Mouse (Mus musculus) bone marrow, adult 2 months (tissue): ENCODE results near the gene Dlk1. TPM values are rescaled to one million over a fixed set of nuclear protein-coding genes. Genes with fewer than 3 reads are reported as not detected.
"Not testable (repeated sequence)": the region's sequence is repeated elsewhere in the genome, so short reads cannot be mapped to it uniquely, and the experiment has no call there.

Experiments
- H3K27ac ChIP-seq: fragments of 200-500 bp; 2 replicates; pipeline ENCODE4 v1.5.1; 2012; ENCODE audit warnings: low read depth, mild to moderate bottlenecking, control low read depth, inconsistent platforms, low read length; ENCODE audit not compliant: control insufficient read depth, poor library complexity, insufficient read depth
- H3K4me1 ChIP-seq: fragments of 200-500 bp; 2 replicates; pipeline ENCODE4 v1.6.1; 2011; ENCODE audit warnings: low read length; ENCODE audit not compliant: control insufficient read depth, insufficient read depth
- H3K4me3 ChIP-seq: fragments of 200-500 bp; replicated peaks from 2 replicates; pipeline ENCODE3; 2011; ENCODE audit warnings: mild to moderate bottlenecking, low read depth, low read length, control low read depth; ENCODE audit not compliant: control insufficient read depth
- CTCF ChIP-seq: fragments of 200-500 bp; IDR thresholded peaks from 2 replicates; pipeline ENCODE4 v1.5.1; 2011; ENCODE audit warnings: low read length, control low read depth; ENCODE audit not compliant: control insufficient read depth, insufficient read depth
- POLR2A ChIP-seq: fragments of 200-500 bp; IDR thresholded peaks from 2 replicates; pipeline ENCODE4 v1.6.1; 2011; ENCODE audit warnings: low read depth, mild to moderate bottlenecking, control low read depth, low read length, borderline replicate concordance; ENCODE audit not compliant: control insufficient read depth
- WGBS: fragments of 180-500 bp; shearing (Covaris S2); methylation state at CpG from one replicate; pipeline ENCODE4 v1.1.7; 2018; 5-methylcytosine and 5-hydroxymethylcytosine counted together
- polyA plus RNA-seq: library from polyadenylated mRNA; stranded (reverse); fragments of >200 nt; gene quantifications from 2 replicates; pipeline ENCODE4 v1.2.4, GENCODE M21; 2011; ENCODE audit warnings: low replicate concordance; ENCODE audit not compliant: missing spikeins, insufficient read depth, insufficient read length

The Dlk1 gene
- polyA plus RNA-seq, 1 experiment = 3.6 TPM

DNA sequence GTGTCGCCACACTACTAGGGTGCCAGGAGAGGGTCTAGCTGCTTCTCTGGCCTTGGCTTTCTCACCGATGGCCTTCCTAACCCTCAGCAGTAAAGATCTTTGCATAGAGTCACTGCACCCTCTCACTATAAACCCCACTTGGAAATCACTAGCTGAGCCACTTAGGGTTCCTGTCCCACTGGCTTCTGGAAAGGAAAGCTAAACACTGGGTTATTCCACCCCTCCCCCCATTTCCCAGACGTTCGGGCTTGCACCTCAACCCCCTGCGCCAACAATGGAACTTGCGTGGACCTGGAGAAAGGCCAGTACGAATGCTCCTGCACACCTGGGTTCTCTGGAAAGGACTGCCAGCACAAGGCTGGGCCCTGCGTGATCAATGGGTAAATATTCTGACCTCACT lies 5.2 kb downstream of the Dlk1 start:
- Histone ChIP-seq H3K4me1 (no peaks in the 10 kb centered on the region), H3K27ac (no peak overlapping the region), H3K4me3 (no peak overlapping the region)
- TF ChIP-seq CTCF (no peak), POLR2A (no peak)
- 76% methylated on average over 8 of the region's 8 CpGs for WGBS

DNA sequence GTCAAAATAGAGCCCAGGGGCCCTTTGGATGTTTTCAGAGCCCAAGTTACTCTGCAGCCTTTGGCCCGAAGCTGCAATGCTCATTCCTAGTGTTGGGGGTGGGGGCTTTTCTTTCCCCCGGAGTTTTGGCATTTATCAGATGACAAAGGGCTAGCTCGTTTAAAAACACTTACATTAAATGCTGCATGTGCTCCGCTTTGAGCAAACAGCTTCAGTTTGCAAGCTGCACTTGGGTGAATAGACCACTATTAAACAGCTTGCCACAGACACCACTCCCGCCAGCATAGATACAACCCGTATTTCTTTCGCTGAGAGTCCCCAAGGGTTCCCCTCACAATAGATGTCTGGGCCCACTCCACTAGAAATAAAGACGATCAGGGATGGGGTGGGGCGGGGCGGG lies 6.3 kb downstream of the Dlk1 start:
- Histone ChIP-seq H3K27ac (no peak overlapping the region), H3K4me3 (no peak overlapping the region), H3K4me1 (no peaks in the 10 kb centered on the region)
- TF ChIP-seq POLR2A = no peak
- TF ChIP-seq CTCF = no peak
- WGBS = 62% methylated on average over 10 of the region's 10 CpGs

DNA sequence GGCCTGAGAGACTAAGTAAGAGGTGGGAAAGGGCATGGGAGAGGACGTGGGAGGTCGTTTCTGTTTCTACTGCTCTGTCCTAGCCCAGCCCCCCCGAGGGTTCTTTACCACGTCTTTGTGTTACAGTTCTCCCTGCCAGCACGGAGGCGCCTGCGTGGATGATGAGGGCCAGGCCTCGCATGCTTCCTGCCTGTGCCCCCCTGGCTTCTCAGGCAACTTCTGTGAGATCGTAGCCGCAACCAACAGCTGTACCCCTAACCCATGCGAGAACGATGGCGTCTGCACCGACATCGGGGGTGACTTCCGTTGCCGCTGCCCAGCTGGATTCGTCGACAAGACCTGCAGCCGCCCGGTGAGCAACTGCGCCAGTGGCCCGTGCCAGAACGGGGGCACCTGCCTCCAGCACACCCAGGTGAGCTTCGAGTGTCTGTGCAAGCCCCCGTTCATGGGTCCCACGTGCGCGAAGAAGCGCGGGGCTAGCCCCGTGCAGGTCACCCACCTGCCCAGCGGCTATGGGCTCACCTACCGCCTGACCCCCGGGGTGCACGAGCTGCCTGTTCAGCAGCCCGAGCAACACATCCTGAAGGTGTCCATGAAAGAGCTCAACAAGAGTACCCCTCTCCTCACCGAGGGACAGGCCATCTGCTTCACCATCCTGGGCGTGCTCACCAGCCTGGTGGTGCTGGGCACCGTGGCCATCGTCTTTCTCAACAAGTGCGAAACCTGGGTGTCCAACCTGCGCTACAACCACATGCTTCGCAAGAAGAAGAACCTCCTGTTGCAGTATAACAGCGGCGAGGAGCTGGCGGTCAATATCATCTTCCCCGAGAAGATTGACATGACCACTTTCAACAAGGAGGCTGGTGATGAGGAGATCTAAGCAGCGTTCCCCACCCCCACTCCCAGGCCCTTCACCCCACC lies 7.1 kb downstream of the Dlk1 start:
- H3K4me1 ChIP-seq = no peaks in the 10 kb centered on the region
- H3K27ac ChIP-seq = no peak overlapping the region; the same call in 1 of the 2 replicates
- TF ChIP-seq POLR2A = no peak
- no peak for TF ChIP-seq CTCF
- no peak overlapping the region for H3K4me3 ChIP-seq
- 54% methylated on average over 49 of the region's 49 CpGs for WGBS

DNA sequence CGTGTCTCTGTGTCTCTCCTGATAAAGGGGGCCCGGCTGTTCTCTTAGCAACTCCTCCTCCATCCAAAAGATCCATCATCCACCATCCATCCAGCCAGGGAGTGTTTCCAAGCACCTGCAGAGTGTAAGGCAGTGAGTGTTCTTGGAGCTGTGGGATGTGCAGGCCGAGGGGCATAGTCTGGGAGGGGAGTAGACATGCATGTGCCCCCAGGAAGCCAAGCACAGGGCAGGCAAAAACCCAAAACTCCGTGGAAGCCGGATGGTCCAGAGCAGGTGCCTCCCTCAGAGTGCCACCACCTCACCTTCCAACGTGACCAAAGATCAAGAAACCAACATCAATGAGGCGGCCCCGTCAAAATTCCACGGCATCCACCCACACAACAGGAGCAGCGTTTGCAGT lies 10.0 kb downstream of the Dlk1 start:
- no peak overlapping the region for H3K4me3 ChIP-seq
- WGBS = 79% methylated on average over 10 of the region's 10 CpGs
- no peaks in the 10 kb centered on the region; the same call in 1 of the 2 replicates for H3K4me1 ChIP-seq
- TF ChIP-seq POLR2A (no peak), CTCF (no peak)
- no peak overlapping the region for H3K27ac ChIP-seq

DNA sequence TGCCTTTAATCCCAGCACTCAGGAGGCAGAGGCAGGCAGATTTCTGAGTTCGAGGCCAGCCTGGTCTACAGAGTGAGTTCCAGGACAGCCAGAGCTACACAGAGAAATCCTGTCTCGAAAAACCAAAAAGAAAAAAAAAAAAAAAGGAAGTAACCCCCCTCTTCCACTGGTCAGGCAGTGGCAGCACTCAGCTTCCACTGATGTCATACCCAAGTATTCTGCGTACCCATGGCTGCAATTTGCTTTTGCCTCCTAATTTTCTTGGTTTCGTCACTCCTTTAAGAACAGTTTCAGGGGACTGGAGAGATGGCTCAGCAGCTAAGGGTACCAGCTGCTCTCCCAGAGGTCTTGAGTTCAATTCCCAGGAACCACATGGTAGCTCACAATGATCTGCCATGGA lies 14.8 kb downstream of the Dlk1 start:
- not testable (repeated sequence) for H3K27ac ChIP-seq, H3K4me3 ChIP-seq, H3K4me1 ChIP-seq
- 27% methylated on average over 4 of the region's 4 CpGs for WGBS

- Histone ChIP-seq H3K27ac (no peak overlapping the region), H3K4me3 (no peak overlapping the region), H3K4me1 (no peaks in the 10 kb centered on the region; the same call in 1 of the 2 replicates)
- WGBS = 65% methylated on average over 8 of the region's 8 CpGs
- no peak for TF ChIP-seq CTCF
- no peak for TF ChIP-seq POLR2A
Measured at GRCm38 (mm10) chr12:109469793-109470192, 17.2 kb downstream of the Dlk1 start.

GRCm38 (mm10) chr12:109472627-109473026 lies 20.0 kb downstream of the Dlk1 start:
- Histone ChIP-seq H3K27ac (no peak overlapping the region), H3K4me1 (no peaks in the 10 kb centered on the region), H3K4me3 (no peak overlapping the region)
- no peak for TF ChIP-seq POLR2A
- TF ChIP-seq CTCF = no peak
- 85% methylated on average over 11 of the region's 11 CpGs for WGBS

DNA sequence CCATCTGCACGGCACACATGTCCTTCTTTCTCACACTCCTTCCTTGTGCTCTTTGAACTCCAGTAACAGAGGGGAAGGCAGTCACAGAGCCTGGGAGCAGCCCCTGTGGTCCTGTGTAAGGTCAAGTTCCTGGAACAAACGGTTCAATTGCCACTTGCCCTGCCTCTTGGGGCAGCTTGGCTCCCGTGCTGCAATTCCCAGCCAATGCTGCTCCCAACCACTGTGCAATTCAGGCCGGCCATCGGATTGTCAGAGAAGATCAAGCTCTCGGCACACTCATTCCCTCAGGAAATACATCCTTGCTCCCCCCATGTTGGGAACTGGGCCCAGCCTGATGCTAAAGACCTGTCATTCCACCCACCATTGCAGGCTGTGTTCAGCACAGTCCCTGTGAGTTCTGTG lies 21.0 kb downstream of the Dlk1 start:
- 57% methylated on average over 6 of the region's 6 CpGs for WGBS
- H3K4me1 ChIP-seq = no peaks in the 10 kb centered on the region

DNA sequence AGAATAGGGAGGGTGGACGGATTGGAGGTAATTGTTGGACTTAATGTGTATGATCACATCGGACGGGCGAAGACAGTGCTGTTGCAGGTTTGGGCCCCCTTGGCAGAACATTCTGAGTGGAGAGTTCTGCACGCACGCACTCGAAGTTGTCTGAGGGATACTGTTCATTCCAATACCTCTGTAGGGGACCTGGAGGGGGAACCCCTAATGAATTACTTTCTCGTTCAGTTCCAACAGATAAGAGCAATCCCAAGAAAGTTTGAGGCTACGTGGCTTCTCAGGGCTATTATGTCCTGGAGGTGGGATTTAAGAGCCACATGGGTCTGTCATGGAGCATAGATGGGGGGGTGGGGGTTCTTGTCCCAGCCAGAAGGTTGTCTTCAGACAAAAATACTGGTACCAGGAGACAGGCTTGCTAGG lies 21.6 kb downstream of the Dlk1 start:
- no peaks in the 10 kb centered on the region for H3K4me1 ChIP-seq
- no peak overlapping the region for H3K4me3 ChIP-seq
- TF ChIP-seq CTCF (no peak), POLR2A (no peak)
- 81% methylated on average over 9 of the region's 9 CpGs for WGBS
- H3K27ac ChIP-seq = no peak overlapping the region

More for the DNA sequence above, 21.0 kb downstream of the Dlk1 start:
- H3K4me3 ChIP-seq = no peak overlapping the region
- H3K27ac ChIP-seq = no peak overlapping the region
- TF ChIP-seq POLR2A (no peak), CTCF (no peak)
